Mouse (Mus musculus): ENCODE measurements at regions not wholly inside any gene's neighbourhood (a gene's known extent, or its start where the extent isn't known, plus 50 kb on each side); places are given as distances from the start of the nearest gene placed in this dataset.

DNA sequence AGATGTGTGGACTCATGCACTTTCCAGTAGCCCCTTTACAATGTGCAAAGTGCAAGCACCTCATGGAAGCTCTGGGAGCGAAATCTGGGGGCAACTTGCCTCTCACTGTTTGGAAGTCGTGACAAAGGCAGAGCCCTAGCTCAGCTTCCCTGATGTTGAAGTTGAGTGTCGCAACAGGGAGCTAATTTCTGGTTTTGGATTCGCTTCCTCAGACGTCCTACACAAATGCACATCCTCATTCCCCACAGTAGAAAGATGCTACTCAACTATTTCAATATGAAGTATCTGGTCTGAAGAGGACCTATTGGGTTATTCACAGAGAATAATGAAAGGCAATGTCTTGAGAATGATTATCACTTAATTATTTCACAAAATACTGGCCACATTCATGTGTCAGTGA lies 331.3 kb downstream of the Adgrl2 start:
- DNase-seq (ENCODE audit: low spot score in 2 of 2), result no peak

DNA sequence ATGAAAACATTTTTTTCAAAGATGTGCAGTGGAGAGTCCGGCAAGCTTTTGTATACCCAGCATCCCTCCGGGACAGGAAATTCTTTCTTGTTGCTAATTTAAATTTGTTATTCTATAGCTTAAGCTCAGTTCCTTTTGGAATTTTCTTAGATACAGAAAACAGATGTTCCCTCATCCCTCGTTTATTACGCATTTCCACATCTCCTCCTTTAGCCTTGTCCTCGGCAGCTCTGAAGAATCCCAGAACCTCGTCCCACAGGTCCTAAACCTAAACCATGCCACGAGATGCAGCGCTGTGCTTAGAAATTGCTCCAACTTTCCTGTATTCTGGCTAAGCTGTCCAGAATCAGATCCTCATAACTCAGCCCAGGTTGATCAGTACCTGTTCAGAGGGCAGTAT lies 332.0 kb downstream of the Adgrl2 start:
- DNase-seq (ENCODE audit: low spot score in 2 of 2), result no peak

DNA sequence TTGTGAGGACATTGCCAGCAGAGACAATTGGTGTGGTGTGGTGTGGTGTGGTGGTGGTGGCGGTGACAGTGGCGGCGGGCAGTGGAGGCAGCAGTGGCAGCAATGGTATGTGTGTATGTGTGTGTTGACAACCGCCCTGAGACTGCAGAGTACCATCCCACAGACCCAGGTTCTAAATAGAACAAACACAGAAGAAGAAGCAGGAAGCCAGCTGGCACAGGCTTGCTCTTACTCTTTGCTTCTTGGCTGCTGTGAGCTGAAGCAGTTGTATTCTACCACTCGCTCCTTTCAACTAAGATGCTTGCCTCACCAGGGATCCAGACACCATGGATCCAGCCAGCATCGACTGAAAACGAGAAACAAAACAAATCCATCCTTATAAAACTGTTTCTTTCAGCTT lies 334.2 kb downstream of the Adgrl2 start:
- no peak for DNase-seq (ENCODE audit: low spot score in 2 of 2)

DNA sequence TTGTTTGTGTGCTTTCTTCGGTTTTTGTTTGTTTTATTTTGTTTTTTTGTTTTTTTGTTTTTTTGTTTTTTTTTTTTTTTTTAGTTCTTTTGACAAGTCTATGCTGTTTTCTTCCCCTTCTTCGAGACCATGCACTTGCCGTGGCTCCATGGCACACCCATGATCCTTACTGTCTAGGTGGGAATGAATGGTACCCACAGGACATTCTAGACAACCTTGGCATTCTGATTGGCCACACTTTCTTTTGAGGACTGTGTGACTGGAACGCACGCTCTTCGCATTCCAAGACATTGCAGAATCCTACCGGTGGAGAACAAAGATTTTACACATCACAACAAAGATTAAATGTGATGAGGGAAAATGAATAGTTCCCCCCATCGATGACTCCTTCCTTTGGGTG lies 340.1 kb downstream of the Adgrl2 start:
- DNase-seq (ENCODE audit: low spot score in 2 of 2), result no peak

DNA sequence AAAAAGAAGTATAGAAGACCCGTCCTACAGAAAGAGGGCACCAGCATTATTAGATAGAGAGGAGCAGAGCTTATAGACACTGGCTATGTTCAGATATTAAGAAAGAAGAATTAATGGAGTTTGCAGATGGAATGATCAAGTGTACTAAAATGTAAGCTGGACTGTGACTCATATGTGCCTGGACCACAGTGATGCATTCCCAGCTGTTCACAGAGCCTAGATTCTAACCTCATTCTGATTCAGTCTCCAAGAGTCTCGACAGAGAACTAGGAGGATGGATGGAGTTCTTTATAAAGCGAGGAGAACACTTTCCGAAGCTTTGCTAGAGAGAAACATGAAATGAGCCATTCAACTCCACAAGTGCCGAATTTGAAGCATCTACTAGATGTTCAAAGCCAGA lies 345.4 kb downstream of the Adgrl2 start:
- DNase-seq (ENCODE audit: low spot score in 2 of 2), result no peak

DNA sequence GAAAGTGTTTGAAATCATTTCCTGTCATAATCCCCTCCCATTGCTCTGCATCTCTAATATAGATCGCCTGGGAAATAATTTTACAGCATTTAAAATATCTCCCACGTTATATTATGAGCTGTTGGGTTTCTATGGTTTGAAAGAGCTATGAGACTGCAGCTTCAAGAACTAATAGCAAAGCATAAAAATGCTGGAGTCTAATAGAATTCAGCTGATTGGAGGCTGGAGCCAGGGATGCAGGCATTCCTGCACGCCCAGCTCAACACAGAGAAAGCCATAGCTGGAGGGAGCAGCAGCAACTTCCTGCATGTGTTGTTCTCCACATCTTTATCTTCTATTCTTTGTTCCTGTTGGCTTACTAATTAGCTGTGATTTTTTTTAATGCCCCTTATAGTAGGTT lies 348.8 kb downstream of the Adgrl2 start:
- DNase-seq (ENCODE audit: low spot score in 2 of 2), result no peak

DNA sequence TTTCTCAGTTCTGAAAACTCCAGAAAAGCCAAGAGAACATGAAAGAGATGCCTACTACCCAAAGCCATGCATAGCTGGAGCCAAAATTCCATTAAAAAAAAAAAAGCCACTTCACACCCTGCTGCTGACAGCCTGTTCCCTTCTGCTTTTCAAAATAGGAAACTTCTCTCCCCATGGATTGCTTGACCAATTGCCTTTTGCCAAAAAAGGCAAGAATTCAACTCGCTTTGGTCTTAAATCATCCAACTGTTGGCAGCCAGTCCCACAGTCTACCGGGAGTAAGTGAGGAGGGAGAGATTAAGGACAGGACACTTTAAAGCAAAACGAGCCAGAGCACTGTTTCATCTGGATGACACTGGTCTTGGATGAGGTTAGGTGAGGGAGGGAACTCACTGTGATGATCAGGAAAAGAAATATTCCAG lies 349.7 kb downstream of the Adgrl2 start:
- no peak for DNase-seq (ENCODE audit: low spot score in 2 of 2)

DNA sequence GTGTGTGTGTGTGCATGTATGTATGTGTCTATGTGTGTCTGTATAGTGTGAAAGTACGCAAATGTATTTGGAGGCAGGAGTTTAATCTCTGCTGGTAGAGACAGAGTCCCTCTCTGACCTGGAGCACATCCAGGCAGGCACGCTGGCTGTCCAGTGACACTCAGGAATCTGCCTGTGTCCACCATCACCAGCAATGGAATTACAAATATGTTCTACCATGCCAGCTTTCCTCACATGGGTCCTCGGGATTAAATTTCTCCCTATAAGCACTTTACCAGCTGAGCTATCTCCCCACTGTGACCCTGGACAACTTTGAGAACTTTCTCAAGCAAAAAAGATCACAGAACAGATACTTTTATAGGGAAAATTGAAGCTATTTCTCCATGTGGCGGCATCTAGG lies 355.3 kb downstream of the Adgrl2 start:
- no peak for DNase-seq (ENCODE audit: low spot score in 2 of 2)

DNA sequence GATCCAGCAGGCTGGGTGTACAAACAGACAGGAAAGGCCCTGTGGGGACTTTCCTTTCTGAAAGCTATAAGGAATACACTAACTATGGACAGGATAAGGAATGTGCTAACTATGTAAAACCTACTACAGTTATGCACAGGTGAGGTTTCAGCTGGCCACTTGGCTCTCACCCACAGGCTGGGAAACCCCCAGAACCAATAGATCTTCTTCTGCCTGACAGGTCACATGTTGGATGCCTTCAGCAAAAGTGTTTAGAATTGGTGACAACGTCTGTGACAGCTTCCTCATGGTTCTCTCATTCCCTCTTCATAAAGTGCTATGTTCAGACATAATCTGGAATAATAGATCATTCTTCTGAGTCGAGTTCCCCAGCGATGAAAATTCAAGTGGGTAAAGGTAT lies 356.0 kb downstream of the Adgrl2 start:
- DNase-seq (ENCODE audit: low spot score in 2 of 2), result no peak

DNA sequence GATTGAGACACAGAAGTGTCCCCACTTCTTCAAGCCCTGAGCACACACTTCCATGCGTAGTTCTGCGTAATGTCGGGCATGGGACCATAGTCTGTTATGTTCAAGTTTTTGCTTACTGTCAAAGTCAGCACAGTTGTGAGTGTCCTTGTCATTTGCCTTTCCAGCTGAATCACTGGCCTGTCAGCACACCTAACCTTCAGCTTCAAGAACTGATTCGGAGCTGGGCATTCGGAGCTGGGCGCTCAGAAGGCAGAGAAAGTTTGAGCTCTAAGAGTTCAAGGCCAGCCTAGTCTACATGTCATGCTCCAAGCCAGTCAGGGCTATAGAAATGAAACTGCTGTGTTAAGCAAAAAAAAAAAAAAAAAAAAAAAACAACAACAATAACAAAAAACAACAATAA lies 357.1 kb downstream of the Adgrl2 start:
- DNase-seq (ENCODE audit: low spot score in 2 of 2), result no peak

DNA sequence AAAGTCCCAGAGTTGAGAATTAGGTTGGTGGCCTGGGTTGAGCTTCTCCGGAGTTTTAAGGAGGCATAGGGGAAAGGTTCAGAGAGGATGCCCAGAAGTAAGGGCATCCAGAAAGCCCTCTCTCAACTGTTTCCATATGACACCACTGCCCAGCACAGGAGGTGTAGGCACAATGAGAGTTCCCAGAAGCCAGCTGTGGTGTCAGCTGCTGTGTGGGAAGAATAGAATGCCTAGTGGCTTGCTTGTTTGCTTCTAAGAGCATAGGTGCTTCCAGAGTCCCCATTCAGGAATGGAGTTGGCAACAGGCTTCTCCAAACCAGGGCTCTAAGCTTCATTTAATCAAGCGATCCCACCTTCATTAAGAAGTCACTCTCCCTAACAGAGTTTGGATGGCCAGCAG lies 357.9 kb downstream of the Adgrl2 start:
- no peak for DNase-seq (ENCODE audit: low spot score in 2 of 2)

DNA sequence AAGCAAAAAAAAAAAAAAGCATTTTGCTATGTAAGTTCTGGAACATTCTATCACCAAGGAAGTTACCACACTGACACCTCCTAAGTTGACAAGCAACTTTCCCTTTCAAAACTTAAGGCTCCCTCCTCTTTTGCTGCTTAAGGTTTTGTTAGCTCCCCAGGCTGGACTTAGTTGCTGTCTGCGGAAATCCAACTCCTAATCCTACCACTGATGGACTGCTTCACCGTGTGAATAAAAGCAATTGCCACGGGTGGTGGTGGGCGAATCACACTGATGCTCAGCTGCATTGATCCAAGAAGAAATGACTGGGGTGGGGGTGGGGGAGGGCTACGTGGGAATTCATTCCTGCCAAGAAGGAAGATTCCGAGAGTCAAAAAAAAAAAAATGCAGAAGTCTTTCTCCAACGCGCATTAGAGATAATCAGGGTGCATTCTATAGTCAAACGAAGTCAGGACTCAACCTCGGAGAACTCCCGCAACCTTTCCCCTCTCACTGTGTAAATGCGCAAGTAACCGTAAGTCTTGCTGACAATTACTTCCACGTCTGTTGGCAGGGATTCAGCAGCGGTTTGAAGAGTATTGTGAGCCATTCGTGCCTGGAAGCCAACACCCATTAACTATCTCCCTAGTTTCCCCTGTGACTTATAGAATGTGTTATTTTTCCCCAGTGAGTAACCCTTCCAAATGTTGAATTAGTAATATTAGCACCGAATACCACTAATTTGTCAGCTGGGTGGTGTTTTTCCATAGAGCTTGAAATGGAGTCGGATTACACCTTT lies 358.8 kb downstream of the Adgrl2 start:
- DNase-seq (ENCODE audit: low spot score in 2 of 2), result no peak

DNA sequence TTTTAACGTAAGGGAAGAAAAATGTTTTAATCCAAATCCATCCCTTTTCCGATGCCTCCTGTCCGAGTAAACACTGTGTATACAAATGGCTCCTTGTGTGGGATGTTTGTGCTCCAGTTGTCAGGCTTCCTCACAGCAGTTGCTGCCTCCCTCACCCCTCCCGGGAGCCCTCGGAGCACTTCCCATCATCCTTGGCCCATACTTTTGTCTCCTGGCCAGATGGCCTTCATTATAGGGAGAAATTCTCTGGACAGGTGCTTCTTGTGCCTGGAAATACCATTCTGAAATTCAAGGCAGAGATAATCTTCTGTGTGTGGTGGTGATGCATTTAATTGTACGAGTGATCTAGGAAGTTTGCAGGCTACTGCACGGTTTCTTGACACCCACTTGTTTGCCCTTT lies 359.5 kb downstream of the Adgrl2 start:
- DNase-seq (ENCODE audit: low spot score in 2 of 2), result no peak

DNA sequence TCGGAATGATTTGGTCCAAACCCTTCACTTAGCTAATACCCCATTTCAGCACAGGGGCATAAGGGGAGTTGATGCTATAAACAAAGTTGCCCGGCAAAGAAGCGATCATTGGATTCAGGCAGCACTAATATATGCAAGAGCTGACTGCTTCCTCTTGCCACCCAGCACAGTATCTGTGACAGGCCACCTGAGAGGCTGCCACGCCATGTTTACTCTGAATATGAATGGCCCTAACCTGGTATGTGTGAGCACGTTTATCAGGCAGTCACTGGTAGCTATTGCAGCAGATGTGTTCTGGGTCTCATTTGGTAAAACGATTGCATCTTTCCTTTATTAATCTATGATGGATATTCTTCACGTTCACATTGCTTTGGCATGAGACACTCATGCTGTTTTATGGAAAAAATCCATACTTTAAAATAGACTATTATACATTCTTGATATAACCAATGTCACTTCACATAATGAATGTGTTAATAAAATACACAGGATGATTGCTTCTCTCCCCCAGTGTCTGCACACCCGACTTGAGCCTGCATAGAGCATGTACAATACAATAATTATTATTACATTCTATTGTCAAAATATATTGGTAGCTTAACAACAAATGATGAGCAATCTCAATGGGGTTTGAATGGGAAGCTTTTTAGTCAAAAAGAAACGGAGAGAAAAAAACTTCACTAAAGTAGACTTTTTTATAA lies 375.2 kb downstream of the Adgrl2 start:
- DNase-seq (ENCODE audit: low spot score in 2 of 2), result no peak

DNA sequence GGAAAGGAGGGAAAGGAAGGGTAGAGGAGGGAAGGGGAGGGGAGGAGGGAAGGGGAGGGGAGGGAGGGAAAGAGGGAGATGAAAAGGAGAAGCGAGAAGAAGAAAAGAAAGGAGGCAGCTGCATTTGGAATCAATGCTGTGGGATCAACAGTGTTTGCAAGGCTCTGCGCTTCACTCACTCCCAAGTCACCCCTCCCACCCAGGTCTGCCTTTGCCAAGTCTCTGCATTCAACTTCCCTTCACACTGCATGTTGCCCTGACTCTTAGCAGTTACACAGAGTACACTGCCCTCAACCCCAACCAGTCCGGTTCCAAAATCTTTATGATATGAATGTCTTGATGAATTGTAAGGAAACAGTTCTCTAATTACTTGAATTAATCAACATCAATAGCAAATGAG lies 376.9 kb downstream of the Adgrl2 start:
- no peak for DNase-seq (ENCODE audit: low spot score in 2 of 2)

DNA sequence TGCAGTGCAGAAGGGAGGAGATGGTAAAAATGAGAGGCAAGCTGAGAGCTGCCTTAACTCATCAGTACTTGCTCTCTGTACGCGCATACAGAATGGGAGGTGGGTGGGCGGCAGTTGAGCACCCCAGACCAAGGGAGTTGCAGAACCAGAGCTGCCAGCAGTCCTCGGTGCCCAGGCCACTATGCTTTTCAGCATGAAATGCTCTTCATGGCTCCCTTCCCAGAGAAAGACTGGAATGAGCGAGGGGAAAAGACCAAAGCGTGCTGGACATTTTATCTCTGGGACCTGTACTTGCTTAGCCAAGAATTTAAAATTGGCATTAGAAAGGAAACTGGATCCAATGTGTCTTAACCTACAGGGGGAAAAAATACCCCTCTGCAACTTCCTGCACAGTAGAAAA lies 387.1 kb downstream of the Adgrl2 start:
- no peak for DNase-seq (ENCODE audit: low spot score in 2 of 2)

DNA sequence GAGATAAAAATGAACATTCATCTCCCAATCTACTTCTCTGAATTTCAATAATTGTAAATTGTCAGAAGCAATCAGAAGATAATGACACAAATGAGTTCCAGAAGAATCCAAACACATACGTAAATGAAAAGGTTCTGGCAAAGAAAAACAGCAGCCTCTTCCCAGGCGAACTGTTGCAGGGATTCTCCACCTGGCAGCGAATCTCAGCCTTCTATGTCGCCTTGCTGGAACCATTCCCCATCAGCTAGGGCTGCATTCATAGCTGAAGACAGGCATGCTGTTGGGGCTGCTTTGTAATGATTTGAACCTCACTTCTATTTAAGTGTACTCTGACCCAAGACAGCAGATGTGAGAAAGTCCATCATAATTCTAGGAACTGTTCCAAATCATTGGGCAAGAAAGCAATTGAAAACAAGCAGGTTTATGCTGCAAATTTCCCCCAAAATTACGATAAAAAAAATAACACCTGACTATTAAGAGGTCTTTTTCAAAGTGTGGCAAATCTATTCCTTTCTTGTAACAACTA lies 387.6 kb downstream of the Adgrl2 start:
- peak in 1 of 2 experiments; percentile 8 for DNase-seq (ENCODE audit: low spot score in 2 of 2)

DNA sequence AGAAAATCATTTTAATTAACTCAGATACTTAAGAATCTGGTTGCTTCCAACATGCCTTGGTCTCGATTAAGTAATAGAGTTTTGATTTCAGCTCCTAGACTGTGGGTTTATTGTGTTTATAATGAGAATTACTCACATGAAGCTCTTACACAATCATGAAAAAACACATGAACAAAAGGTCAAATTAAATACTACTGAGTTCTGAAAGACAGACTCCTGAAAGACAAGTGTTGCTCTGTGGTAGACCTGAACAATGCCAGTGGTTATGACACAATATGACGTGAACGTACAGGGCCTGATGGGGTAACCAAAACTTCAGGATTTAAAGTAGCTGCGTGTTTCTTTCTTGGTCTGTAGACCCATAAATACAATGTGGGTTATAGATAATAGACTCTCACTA lies 394.8 kb downstream of the Adgrl2 start:
- DNase-seq (ENCODE audit: low spot score in 2 of 2), result no peak

DNA sequence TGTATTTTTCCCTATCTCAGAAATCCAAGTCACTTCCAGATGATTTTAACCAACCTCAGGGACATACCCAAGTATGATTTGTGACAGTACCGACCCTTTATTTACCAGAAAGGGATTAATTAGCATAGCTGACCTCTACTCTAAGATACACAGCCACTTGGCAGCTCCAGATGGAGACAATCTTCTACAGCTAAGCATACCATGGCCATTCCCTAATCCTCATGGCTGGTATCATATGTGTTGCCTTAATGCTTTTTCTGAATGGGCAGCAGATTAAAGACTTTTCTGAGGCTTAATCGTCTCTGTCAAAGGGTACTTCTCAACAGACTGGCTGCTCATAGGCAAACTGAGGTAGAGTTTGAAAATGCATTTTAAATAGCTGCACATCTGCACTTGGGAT lies 400.8 kb downstream of the Adgrl2 start:
- DNase-seq (ENCODE audit: low spot score in 2 of 2), result no peak

DNA sequence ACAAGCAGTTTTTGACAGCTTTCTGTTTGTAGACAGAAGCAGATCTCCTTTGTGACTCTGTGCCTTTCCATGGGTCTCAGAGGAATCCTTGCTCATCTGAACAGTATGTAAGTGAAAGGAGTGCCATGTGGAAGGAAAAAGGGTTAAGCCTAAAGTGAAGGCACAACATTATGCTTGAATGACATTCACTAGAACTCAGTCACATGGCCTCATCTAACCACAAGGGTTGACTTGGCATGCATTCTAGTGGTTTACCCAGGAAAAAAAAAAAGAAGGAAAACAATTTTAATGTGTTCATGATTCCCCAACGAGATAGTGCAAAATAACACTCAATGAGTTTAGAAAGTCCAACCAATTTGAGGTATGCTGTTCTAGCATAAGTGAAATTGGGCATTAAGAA lies 414.6 kb downstream of the Adgrl2 start:
- DNase-seq (ENCODE audit: low spot score in 2 of 2), result no peak

DNA sequence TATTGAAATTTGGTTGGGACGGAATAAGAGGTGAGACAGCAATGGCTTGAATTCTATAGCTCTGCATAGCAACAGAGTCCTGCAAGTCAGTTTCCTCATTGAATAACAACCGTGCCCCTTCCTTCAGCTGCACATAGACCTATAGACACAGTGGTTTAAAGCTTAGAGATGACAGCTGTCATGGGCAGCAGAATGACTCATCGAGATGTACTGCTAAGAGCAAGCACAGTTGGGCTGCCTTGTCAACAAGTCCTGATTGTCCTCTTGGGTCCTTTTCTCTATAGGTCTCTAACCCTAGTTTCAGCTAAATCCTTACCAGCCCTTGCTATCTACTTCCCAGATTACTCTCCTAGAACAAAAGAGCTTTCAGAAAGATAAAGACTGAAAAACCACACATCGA lies 417.9 kb downstream of the Adgrl2 start:
- no peak for DNase-seq (ENCODE audit: low spot score in 2 of 2)

DNA sequence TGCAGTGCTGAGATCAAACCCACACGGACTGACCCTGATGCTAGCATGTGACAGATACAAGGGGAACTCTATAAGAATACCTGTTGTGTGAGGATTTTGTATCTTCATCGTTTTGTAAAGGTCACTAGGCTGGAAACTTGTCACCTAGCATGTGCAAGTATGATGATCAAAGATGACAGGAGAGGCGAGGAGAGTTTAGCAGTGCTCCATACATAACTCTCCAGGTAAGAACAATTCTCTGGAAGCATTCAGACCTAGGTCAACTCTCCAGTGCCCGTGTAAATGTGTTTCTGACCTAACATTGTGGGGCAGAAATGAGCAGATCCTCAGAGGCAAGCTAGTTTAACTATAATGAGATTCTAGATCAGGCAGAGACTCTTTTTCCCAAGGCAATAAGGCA lies 425.6 kb downstream of the Adgrl2 start:
- no peak for DNase-seq (ENCODE audit: low spot score in 2 of 2)

DNA sequence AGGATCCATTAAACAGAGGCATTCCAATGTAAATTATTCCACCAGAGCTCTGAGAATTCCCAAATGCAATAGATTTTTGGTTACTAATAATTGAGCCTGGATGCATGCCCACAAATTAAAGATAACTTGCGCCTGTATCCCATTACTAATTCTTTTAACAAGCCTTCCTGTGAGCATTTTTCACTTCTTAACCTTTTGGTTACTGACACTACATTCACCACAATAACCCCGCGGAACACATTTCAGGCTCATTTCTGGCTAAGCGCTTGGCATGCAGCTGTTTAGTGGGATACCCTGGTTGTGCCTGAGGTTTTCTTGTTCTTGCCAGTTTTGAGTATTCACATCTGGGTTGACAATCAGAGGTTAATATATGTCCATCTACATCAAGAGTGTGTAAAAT lies 429.1 kb downstream of the Adgrl2 start:
- no peak for DNase-seq (ENCODE audit: low spot score in 2 of 2)

Data from cerebellum, postnatal 4 days (tissue).